Mouse (Mus musculus) adrenal gland, adult (tissue): ENCODE results near the gene Gm28230.

Experiments used
- DNase-seq, 2 experiments: peaks; one replicate each; pipeline ENCODE4 v3.0.0; 2022 to 2023; ENCODE audit warnings: low spot score in 1 of 2; ENCODE audit not compliant: inconsistent age in 2 of 2

Gm28230 gene

GRCm38 (mm10) chr2:74703720-74704392, 22.7 kb upstream of the Gm28230 start:
- DNase-seq, result peak in 1 of 2 experiments; percentile 47

- peak; percentile 89 to 95 for DNase-seq
Observed at GRCm38 (mm10) chr2:74704393-74704998, 22.0 kb upstream of the Gm28230 start, which contains the start of gene Hoxd8. Hoxd8 (plus strand) TSS chr2:74704615.

- peak; percentile 75 to 88 for DNase-seq
Observed at GRCm38 (mm10) chr2:74704999-74705466, 21.5 kb upstream of the Gm28230 start.

GRCm38 (mm10) chr2:74705467-74706089, 20.9 kb upstream of the Gm28230 start:
- DNase-seq, result peak; percentile 85 to 93

GRCm38 (mm10) chr2:74706393-74706960, 20.1 kb upstream of the Gm28230 start:
- DNase-seq, result peak in 1 of 2 experiments; percentile 62

GRCm38 (mm10) chr2:74707599-74707998, 18.9 kb upstream of the Gm28230 start:
- DNase-seq, result peak in 1 of 2 experiments; percentile 53

GRCm38 (mm10) chr2:74708676-74709075, 17.9 kb upstream of the Gm28230 start:
- peak; percentile 74 to 91 for DNase-seq

GRCm38 (mm10) chr2:74709465-74710419, 16.8 kb upstream of the Gm28230 start:
- DNase-seq, result no peak

- peak in 1 of 2 experiments; percentile 71 for DNase-seq
Observed at GRCm38 (mm10) chr2:74710929-74711543, 15.5 kb upstream of the Gm28230 start.

GRCm38 (mm10) chr2:74711721-74712621, 14.6 kb upstream of the Gm28230 start, which contains the start of the genes Hoxd3 and Hoxd4:
Hoxd3 (plus strand) TSS chr2:74711927.
Hoxd4 (plus strand) TSS chr2:74711929.
- DNase-seq, result peak; percentile 81 to 95

- DNase-seq, result peak in 1 of 2 experiments; percentile 65
Observed at GRCm38 (mm10) chr2:74713239-74714150, 13.0 kb upstream of the Gm28230 start.

GRCm38 (mm10) chr2:74714156-74714789, 12.3 kb upstream of the Gm28230 start:
- peak; percentile 52 to 83 for DNase-seq

GRCm38 (mm10) chr2:74714881-74715280, 11.6 kb upstream of the Gm28230 start:
- DNase-seq, result peak; percentile 73 to 89

GRCm38 (mm10) chr2:74715504-74716241, 10.9 kb upstream of the Gm28230 start:
- DNase-seq, result peak; percentile 94 to 98

GRCm38 (mm10) chr2:74720384-74720783, 6.1 kb upstream of the Gm28230 start:
- DNase-seq, result no peak

GRCm38 (mm10) chr2:74720955-74721491, 5.5 kb upstream of the Gm28230 start:
- DNase-seq, result no peak
